Mouse (Mus musculus): Measurements from ENCODE around the gene Casp6. TPM values are rescaled to one million over a fixed set of nuclear protein-coding genes. Genes with fewer than 3 reads are reported as not detected.

Casp6 gene
- polyA plus RNA-seq (2012; rRNA removed), result 35.4 and 45.1 TPM in 2 replicates

DNA sequence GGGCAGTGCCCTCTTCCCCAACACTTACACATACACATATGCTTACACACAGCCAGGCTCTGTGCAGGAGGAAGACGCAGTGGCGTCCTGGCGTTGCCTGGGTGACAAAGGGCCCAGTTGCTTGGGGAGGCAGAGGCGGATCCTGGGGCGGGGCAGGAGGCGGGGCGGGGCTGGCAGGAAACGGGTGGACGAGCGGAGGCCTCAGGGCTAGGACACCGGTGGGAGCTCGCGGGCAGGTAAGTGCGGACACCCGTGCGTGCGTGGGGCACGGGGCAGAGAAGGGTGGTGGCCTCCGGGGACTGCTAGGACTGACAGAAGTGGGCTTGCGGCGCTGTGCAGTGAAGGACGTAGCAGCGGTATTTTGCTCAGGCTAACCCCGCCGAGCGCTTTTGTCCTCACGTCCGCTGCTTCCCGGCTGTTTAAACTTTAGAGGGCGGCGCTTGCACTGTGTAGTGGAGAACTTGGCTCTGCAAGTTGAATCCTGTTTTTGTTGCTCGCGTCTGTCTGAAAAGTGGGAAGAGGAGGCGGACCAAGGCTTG, at the start of gene Casp6:
Gene Casp6, plus strand, starts transcription at position 155 of the 539 bp plus-strand sequence.

DNA sequence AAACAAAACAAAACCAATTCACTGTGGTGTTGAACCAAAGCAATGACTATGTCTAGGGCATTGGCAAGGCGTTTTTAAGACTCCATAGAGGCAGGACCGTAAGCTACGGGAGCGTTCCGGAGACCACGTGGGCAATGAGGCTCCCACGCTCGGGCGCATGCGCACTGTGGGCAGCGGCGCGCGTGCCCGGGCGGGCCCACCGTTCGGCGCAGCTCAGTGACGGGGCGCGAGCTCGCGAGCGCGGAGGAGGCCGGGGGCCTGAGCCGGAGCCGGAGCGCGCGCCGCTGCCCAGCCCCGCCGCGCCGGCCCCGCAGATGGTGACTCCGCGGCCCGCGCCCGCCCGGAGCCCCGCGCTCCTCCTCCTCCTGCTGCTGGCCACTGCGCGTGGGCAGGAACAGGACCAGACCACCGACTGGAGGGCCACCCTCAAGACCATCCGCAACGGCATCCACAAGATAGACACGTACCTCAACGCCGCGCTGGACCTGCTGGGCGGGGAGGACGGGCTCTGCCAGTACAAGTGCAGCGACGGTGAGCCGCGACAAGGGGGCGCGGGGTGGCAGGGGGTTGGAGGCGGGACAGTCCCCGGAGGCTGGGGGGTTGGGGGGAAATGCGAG, 22.7 kb upstream of the Casp6 start, which contains the start of gene Pla2g12a:
Gene Pla2g12a, plus strand, starts transcription at position 202 of the 617 bp plus-strand sequence.

Other genes starting within 250 kb of the Casp6 start
- 5.8 and 7.2 TPM in 2 replicates for gene Egf, start 146.1 kb upstream of the Casp6 start, polyA plus RNA-seq (2012; rRNA removed)
- 0.27 and 0.28 TPM in 2 replicates for gene Lrit3, start 97.4 kb upstream of the Casp6 start, polyA plus RNA-seq (2012; rRNA removed)
- 0.14 and 0.16 TPM in 2 replicates for gene Rrh, start 78.8 kb upstream of the Casp6 start, polyA plus RNA-seq (2012; rRNA removed)
- gene Gar1, start 70.0 kb upstream of the Casp6 start, polyA plus RNA-seq (2012; rRNA removed), result 16.7 and 18.2 TPM in 2 replicates
- gene Cfi, start 65.5 kb upstream of the Casp6 start, polyA plus RNA-seq (2012; rRNA removed), result not detected in 2 replicates
- 52.3 and 53.1 TPM in 2 replicates for gene Pla2g12a, start 22.8 kb upstream of the Casp6 start, polyA plus RNA-seq (2012; rRNA removed)
- 7.6 and 10.1 TPM in 2 replicates for gene Mcub, start 68.8 kb downstream of the Casp6 start, polyA plus RNA-seq (2012; rRNA removed)
- gene Sec24b, start 160.1 kb downstream of the Casp6 start, polyA plus RNA-seq (2012; rRNA removed), result 41.3 and 58.2 TPM in 2 replicates
- 0.07 and 0.13 TPM in 2 replicates for gene Col25a1, start 230.1 kb downstream of the Casp6 start, polyA plus RNA-seq (2012; rRNA removed)

All from colon, adult 2 months (tissue).